Mouse (Mus musculus): ENCODE measurements around the gene Lepr. TPM values are rescaled to one million over a fixed set of nuclear protein-coding genes. Genes with fewer than 3 reads are reported as not detected.

The Lepr gene
- 0.24 to 0.72 TPM in 2 of 4 replicates, not detected in the others for total RNA-seq (2023; ENCODE audit: inconsistent age)

DNA sequence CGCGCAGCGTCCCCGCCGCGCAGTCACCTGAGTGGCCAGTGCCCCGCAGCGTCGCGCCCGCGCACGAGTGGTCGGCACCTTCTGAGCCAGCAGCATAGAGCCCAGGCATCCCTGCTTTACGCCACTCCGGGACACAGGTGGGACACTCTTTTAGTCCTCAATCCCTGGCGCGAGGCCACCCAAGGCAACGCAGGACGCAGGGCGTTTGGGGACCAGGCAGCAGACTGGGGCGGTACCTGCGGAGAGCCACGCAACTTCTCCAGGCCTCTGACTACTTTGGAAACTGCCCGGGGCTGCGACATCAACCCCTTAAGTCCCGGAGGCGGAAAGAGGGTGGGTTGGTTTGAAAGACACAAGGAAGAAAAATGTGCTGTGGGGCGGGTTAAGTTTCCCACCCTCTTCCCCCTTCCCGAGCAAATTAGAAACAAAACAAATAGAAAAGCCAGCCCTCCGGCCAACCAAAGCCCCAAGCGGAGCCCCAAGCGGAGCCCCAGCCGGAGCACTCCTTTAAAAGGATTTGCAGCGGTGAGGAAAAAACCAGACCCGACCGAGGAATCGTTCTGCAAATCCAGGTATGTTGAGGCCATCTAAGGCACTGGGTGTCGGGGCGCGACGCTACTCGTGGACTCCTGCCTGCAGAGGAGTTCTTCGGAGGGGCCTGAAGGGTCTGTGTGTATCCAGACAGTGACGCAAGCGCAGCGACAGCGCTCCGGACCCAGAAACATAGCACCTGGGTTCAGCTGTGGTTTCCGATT lies at the start of gene Lepr:
Gene Lepr, plus strand, starts transcription at position 38 of the 755 bp plus-strand sequence.

DNA sequence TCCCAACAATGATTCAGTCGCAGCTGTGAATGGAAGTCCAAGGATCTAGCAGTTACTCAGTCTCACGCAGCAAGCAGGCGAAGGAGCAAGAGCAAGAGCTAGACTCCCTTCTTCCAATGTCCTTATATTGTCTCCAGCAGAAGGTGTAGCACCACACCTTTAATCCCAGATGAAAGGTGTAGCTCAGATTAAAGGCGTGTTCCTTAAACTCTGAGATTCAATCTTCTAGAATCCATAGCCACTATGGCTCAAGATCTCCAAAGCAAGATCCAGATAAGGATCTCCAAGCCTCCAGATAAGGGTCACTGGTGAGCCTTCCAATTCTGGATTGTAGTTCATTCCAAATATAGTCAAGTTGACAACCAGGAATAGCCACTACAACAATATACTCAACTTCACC lies 126.7 kb downstream of the Lepr start, which contains the start of gene B020004J07Rik:
Gene B020004J07Rik, minus strand, starts transcription at position 101 of the 400 bp plus-strand sequence.

Other genes starting within 250 kb of the Lepr start
- 0.10 to 0.19 TPM in 2 of 4 replicates, not detected in the others for gene Dnajc6, start 220.8 kb upstream of the Lepr start, total RNA-seq (2023; ENCODE audit: inconsistent age)
- gene Leprot, start 69.7 kb upstream of the Lepr start, total RNA-seq (2023; ENCODE audit: inconsistent age) = 25.3 to 27.6 TPM (median 26.3 TPM) in 4 replicates
- not detected in 4 replicates for gene B020004J07Rik, start 126.6 kb downstream of the Lepr start, total RNA-seq (2023; ENCODE audit: inconsistent age)
- not detected in 4 replicates for gene C130073F10Rik, start 176.4 kb downstream of the Lepr start, total RNA-seq (2023; ENCODE audit: inconsistent age)
- gene Gm12800, start 191.7 kb downstream of the Lepr start, total RNA-seq (2023; ENCODE audit: inconsistent age) = not detected in 4 replicates
- gene Gm12794, start 223.0 kb downstream of the Lepr start, total RNA-seq (2023; ENCODE audit: inconsistent age) = not detected in 4 replicates

Measured in B cell, adult (primary cell).